Mouse (Mus musculus) c-Kit-positive CD71-positive TER-119-negative erythroid progenitor cells, embryonic 14.5 days (primary cell): ENCODE results near the gene Pald1.

ENCODE experiments used
- DNase-seq: peaks from one replicate; pipeline ENCODE4 v3.0.0-alpha.2; 2013; ENCODE audit warnings: low read depth

The Pald1 gene

DNA sequence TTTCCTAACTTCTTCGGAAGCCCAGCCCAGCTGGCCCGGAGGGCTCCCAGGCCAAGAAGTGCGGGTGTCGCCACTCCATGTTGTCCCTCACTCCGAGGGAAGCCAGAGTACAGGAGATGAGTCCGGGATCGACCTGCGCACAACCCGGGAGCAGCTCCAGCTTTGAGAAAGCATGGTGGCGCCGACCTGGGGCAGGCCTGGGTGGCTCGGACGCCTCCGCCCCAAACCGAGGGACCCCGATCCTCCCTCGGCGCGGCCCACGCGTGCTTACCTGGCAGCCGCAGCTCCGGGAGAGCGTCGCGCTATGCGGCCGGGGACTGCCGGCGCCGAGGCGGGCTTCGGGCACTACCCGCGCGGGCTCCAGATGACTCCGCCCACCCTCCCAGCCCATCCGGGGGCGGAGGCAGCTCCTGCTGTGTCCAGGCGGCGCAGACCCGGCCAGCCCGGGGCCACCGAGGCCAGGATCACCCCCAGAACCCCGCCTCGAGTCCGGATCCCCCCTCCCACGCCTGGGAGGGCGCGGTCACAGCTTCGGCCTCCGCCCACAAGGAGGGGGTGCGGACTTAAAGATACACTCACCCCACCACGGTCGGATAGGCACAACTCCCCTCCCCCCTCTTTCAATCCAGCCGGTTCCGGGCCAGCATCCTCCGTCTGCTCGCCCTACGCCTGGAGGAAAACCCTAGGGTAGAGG lies at the start of gene Pald1:
Gene Pald1, minus strand, starts transcription at position 510 of the 694 bp plus-strand sequence.
- peak; percentile 20 for DNase-seq

DNA sequence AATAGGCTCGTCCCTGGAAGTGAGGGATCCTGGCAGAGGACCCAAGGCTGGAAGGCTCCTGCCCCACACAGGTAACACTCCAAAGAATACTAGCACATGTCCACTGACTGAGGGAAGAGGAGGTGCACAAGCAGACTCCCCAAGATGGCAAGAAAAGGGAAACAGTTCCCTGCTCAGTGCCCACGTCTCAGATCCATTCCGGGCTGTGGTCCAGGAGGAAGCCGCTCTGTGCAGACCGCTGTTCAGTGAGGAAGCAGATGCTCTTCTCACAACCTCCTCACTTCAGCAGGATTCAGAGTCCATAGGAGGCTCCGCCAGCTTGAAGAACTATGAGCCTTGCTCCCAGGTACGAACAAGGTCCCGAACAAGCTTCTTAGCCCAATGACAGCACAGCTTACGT lies 48.0 kb upstream of the Pald1 start:
- no peak for DNase-seq

DNA sequence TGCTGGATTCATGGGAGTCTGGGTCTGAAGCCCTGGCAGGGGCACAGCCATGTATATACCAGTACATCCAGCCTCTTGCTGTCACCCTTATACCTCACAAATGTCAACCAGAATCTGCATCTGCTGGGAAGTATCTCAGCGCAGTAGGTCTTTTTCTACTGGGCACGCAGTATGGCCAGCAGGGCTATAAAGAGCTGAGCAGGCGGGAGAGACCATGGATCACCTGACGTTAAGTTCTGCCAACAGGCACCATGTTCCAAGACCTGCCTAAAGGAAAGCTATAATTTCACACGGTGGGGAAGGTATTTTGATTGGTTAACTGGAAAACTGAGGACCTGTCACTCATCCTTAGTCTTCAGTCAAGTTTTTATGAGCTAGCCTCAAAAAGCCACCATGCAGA lies 45.7 kb upstream of the Pald1 start:
- no peak for DNase-seq

DNA sequence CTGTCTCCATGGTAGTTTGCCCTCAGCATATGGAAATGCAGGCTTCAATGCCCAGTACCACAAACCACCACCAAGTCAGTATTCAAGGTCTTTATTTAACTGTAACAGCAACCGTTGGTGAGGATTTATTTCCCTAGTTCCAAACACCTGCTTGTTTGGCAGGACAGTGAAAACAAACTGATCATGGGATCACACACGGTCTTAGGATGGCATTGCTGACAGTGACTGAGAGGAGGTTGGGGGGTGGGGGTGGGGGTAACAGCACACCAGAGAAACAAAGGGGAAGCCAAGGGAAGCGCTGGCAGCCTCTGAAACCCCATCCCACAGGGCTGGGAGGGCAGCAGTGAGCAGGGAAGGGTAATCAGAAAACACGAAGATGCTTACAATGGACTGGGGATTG lies 45.1 kb upstream of the Pald1 start:
- no peak for DNase-seq

DNA sequence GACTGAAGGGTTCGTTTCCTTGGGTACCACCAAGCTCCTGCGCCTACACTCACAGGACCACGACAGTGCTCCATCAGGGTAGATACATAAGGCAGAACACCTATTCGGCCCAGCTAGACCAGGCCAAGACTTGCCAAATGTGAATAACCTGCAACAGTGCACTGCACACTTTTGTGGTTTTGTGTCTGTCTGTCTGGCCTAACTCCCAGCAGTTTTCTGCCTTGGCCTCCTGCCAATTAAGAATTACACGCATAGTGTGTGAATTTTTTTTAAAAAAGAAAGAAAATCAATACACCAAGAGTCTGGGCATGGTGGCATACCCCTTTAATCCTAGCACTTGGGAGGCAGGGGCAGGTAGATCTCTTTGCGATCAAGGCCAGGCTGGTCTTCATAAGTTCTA lies 44.6 kb upstream of the Pald1 start:
- DNase-seq = no peak

DNA sequence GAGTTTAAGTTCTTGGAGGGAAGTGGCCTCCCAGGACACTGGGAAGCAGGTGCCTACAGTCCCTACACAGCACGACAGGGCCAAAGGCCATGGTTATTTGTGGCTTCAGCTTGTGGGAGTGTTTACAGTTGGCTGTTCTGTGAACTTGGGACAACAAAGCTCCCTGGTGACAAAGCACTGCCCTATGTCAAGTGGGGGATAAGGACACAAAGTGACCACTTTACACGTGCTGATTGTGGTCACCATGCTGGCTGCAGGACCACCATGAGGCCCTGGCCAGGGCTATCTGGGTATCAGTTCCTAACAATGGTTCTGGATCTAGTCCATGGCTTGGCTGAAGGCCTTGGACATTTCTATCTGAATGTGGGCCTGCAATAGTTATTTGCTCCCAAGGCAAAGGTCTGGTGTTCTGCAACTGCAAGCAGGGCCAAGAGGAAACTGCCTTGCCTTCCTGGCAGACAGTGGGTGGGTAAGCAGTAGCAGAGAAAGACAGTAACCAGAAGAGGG lies 43.0 kb upstream of the Pald1 start:
- no peak for DNase-seq

DNA sequence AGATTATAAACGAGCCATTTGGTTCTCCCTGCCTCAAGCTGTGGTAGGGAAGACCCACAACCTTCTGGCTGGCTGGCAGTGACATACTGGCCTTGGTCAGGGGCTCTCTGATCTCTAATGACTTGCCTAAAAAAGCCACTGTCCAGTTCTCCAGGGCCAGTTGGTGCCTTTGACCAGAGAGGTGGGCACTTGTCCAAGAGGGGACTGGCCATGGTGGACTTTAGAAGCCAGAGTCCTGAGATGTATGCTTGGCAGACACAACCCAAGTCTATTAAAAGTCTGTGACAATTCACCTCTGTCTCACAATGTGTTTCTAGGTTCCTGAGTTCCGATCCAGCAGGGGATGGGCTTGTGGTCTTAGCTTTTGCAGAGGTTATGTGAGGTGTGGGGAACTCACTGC lies 41.7 kb upstream of the Pald1 start:
- DNase-seq = no peak

DNA sequence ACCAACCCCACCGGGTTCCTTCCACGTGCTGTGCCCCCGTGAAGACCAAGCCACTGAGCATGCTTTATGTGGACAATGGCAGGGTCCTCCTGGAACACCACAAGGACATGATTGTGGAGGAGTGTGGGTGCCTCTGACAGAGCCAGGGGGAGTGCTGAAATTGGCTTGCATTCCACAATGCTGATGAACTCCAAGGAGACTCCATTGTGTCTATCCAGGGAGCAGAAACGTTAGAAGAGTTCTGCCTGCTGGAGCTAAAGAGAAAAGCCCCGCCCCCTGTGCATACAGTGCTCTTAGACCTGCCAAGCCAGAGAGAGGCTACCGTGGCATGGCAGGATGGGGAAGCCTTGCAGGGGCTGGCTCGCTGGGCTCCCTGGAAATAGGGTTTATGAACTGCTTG lies 41.2 kb upstream of the Pald1 start:
- no peak for DNase-seq

DNA sequence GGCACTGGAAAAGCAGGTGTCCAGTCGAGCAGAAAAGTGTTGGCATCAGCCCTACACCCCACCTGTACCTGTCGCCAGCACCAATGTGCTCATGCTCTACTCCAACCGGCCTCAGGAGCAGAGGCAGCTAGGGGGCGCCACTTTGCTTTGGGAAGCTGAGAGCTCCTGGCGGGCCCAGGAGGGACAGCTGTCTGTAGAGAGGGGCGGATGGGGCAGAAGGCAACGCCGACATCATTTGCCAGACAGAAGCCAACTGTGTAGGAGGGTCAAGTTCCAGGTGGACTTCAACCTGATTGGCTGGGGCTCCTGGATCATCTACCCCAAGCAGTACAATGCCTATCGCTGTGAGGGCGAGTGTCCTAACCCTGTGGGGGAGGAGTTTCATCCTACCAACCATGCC lies 40.0 kb upstream of the Pald1 start:
- DNase-seq = no peak

DNA sequence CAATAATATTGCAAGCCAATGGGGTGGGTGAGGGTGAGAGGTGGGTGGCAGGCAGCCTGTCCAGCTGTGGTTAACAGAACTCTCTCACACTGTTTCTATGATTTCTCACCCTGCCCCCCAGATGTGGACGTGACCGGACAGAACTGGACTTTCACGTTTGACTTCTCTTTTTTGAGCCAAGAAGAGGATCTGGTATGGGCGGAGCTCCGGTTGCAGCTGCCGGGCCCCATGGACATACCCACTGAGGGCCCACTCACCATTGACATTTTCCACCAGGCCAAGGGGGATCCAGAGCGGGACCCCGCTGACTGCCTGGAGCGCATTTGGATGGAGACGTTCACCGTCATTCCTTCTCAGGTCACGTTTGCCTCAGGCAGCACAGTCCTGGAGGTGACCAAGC lies 39.5 kb upstream of the Pald1 start:
- no peak for DNase-seq

DNA sequence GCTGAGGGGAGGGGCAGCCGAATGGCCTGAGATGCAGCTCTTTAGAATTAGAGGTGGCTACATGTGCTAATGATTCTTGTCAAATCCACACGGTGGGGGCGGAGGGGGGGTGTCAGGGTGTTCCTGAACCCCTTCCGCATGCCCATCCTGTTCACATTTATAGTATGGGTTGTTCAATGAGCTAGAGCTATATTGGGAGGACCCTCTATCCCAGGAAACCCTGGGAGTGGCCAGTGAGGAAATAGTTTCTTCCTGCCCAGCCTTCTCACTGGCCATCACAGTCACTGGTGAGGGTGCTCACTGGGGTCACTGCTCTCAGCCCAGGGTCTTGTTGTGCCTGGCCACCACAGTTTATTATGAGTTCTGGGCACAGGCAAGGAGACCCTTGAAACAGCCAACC lies 36.7 kb upstream of the Pald1 start:
- DNase-seq = no peak

DNA sequence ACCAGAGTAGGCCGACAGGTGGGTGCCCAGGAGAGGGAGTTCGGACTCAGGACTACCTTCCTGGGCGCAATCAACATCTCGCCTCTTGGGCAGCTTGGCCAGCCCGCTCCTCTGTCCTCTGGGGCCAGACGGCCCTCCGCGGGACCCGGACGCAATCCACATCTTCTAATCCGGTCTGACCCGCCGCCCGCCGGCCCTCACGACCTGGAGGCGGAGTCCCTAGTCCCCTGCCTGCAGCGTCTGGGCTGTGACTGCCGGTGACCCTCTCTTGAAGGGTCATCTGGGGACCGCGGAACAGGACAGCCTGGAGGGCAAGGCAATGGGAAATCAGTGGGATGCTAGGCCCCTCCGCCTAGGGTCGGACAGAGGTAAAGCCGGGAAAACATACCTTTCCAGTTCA lies 35.8 kb upstream of the Pald1 start:
- no peak for DNase-seq

DNA sequence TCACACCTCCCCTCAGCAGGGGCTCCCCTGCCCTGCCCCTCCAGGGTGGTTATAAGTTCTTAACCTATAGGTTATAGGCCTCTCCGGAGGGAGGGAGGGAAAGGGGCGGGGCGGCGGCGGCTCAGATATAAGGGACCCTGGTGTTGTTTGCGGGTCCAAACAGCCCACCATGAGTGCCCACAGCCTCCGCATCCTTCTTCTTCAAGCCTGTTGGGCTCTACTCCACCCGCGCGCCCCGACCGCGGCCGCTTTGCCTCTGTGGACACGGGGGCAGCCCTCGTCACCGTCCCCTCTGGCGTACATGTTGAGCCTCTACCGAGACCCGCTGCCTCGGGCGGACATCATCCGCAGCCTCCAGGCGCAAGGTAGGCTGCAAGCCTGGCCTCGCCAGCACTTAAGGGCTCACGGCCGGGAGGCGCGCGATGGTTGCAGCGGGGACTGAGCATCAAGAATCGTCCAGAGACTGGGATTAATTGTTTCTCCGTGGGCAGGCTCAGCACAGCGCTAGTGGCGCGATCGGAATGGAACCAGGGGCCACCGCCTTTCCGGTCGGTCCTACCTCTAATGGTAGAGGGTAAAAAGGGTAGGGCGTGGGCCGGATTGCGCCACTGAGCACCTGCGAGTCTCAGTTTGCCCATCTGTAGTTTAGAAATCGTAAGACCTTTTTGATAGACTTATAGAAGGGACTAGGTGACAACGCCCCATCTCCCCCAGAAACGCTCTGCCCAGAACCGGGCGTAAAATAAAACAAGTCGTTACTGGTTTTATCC lies 35.0 kb upstream of the Pald1 start:
- no peak for DNase-seq

DNA sequence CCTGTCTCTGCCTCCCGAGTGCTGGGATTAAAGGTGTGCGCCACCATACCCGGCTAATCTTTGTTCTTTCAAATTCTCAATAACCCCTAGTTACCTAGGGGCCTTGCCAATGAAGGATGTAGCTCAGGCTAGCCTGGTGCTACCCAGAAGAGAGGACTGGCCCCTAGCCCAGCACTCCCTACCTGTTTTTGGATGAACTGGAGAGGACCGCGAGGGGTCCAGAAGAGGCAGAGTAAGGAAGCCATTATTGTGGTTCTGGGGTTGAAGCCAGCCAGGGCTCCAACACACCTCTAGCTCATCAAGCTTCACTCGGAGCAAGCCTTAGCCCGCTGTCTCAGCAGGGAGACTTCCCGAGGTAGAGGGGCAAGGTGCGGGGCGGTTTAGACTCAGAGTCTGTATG lies 34.3 kb upstream of the Pald1 start, which contains the start of gene Nodal:
Gene Nodal, plus strand, starts transcription at position 301 of the 400 bp plus-strand sequence.
- DNase-seq = no peak

DNA sequence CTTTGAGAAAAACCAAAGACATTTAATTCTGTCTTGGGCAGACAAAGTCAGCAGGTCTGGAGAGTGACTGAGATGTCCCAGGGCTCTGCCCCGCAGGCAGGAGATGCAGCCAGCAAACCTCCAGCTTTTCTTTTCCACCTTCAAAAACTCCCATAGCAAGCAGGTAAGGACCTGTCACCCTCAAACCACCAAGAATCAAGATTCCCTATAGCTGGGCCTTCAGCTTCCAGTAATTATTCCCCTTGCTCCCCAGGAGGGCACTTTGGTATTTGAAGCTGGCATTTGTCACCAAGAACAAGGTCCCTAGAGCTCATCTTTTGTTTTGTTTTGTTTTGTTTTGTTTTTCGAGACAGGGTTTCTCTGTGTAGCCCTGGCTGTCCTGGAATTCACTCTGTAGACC lies 33.7 kb upstream of the Pald1 start:
- no peak for DNase-seq

DNA sequence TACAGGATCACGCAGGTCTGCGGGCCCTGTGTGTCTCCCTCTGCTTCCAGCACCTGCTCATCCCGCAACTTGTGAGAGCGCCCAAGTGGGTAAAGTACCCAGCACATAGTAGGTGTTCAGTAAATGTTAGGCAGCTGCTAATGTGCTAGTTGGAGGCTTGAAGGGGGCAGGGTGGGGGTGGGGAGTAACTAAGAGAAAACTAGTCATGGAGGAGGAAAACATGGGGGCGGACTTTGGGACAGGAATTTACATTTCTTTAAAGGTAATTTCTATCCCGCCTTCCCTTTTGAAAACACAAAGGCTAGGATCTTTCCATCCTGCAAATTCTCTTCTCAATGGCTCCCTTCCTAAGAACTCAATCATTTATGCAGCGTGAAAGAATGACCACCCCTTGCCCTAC lies 33.2 kb upstream of the Pald1 start:
- no peak for DNase-seq

DNA sequence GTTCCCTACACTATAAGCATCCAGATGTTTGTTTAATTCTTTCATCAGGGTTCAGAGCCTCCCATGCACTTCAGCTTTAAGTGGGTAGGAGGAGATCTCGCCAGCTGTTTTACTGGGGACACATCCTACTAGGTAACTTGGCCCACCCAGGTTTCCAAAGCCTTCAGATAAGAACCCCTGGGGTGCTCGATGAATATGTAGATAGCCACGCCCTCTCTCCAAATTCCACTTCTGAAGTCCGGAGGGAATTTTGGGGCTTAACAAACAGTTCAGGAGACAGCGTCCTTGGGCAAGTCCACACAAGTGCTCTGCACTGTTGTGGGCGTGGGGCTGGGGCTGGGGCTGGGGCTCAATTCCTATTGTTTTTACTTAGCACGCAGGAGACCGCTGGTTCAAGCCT lies 32.6 kb upstream of the Pald1 start:
- no peak for DNase-seq

DNA sequence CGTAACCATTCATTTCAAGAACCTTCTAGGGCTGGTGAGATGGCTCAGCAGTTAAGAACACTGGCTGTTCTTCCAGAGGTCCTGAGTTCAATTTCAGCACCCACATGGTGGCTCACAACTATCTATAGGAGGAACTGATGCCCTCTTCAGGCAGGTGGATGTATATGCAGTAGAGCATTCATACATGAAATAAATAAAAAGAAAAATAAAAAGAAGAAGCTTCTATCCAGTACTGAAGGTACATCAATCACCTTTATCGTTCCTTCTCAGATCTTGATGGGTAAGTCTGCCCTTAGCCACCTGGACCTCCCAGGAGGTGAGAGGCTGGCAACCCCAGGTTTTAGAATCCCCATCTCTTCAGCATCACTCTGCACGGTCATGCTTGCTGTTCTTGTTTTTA lies 31.9 kb upstream of the Pald1 start:
- no peak for DNase-seq

DNA sequence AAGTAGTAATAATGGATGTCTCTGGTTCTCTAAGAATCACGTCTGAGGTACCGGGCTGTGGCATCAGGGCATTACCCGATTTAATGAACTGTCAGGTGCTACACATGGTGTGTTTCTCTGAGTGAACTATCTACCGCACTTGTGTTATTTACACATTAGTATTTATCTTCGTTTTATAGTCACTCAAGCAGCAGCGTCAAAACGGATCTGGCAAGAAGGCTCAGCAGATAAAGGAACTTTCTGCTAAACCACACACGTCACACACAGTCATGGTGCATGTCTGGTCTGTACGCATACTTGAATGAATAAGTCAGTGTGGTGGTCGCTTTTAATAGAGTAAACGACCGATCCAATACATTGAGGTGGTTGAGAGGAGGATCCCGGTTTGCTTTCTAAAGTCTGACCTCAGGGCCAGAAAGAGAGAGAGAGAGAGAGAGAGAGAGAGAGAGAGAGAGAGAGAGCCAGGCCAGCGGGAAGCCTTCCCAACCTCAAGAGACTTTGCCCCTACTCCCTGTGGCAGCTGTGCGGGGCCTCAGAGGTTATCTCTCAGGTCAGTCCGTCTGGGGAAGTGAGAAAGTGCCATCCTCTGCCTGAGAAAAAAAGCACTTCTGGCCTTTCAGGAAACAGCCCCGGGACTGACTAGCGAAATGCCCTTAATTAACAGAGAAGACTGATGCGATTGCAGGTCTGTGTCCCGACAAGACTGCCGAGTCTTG lies 29.7 kb upstream of the Pald1 start:
- peak; percentile 70 for DNase-seq

DNA sequence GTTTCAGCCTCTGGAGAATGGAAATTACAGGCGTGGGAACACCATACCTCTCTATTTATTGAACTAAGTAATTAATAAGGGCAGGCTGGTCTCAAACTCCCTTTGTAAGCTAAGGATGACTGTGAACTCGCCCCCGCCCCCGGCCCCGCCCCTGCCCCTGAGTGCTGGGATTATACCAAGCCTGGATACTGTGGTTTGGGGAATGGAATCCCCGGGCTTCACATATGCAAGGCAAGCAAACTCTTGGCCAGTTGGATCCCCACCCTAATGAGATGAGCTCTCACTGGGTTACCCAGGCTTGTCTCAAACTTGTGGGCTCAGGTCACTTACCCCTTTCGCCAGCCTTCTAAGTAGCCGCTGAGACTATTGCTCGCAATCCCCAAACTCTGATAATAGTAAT lies 26.9 kb upstream of the Pald1 start:
- DNase-seq = no peak

DNA sequence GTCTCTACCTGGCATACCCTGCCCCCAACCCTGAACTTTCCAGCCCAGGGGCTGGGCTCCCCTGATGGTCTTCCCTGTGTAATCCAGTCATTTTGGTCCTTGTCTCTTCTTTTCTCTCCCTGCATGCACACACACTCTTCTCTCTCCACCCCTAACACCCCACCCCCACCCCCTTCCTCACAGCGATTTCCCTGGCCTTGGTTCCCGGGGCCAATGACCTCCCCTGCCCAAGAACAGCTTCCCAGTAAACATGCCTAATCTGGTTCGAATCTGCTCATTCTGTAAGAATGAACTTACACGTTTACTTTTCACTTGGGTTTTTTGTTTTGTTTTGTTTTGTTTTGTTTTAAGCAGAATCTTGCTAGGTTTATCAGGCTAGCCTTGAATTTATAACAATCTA lies 26.4 kb upstream of the Pald1 start:
- DNase-seq = no peak

DNA sequence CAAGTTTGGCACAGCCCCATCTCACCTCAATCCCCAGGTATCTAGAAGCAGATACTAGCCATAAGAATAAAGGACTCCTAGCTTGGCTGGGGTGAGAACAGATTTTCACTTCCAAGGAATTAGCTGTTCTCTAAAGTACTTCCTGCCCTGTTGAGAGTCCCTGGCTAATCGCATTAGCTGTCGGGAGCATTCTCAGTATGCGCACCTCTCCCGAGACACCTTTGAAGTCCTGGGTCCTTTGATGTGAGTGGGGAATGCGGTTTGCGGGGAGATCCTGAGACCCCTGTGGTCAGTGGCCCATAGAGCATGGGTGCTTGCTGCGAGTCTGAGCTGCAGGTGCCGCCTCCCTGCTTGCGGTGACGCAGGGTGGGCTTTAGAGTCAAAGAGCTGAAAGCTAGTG lies 22.6 kb upstream of the Pald1 start:
- no peak for DNase-seq

DNA sequence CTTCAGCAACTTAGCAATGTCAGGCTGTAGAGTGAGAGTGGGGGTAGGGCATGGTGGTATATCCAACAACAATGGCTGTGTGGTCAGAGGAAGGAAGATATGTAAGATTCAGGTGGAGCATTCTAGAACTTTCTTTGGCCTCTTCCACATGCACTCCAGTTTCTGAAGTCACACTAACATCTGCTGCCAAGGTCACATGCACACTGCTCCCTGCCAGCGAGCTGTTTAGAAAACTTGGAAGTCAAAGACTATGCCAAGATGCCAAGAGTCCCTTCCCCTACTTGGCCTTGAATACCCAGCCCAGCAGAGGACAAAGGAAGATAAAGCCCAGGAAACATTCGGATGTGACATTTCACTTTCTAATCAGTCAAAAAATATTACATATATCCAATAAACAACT lies 19.6 kb upstream of the Pald1 start:
- no peak for DNase-seq
